Mouse (Mus musculus) left cerebral cortex, adult 8-10 months (tissue): ENCODE results near the gene Mbl1. TPM values are rescaled to one million over a fixed set of nuclear protein-coding genes. Genes with fewer than 3 reads are reported as not detected.

ENCODE experiments used
- DNase-seq, 2 experiments: peaks; one replicate each; pipeline ENCODE4 v3.0.0; 2022; ENCODE audit warnings: low spot score in 2 of 2
- total RNA-seq, 4 experiments: library from RNA; stranded (reverse); gene quantifications; 2 replicates each; pipeline ENCODE4 v1.2.4; 2022

The Mbl1 gene
- total RNA-seq, 4 experiments from 2014 or later = not detected

- DNase-seq = no peak
Observed at GRCm38 (mm10) chr14:41189496-41189895, 38.2 kb downstream of the Mbl1 start.

GRCm38 (mm10) chr14:41198037-41198730 lies 46.9 kb downstream of the Mbl1 start:
- DNase-seq = no peak

Other genes starting within 250 kb of the Mbl1 start
- 10 to 100 TPM; 37.0 to 49.9 (median 44.1) TPM for gene Tspan14, start 184.7 kb upstream of the Mbl1 start, total RNA-seq
- 100 to 1,000 TPM; 121 to 133 (median 125) TPM for gene Fam213a, start 137.7 kb upstream of the Mbl1 start, total RNA-seq
- gene Dydc2, start 82.2 kb upstream of the Mbl1 start, total RNA-seq = 1 to 10 TPM in 2 of 4 experiments, under 1 TPM in 2; 0.78 to 1.3 (median 0.98) TPM
- gene Dydc1, start 78.5 kb upstream of the Mbl1 start, total RNA-seq = not detected
- not detected for gene Mat1a, start 46.4 kb upstream of the Mbl1 start, total RNA-seq
- gene Sftpa1, start 19.7 kb upstream of the Mbl1 start, total RNA-seq = not detected
- not detected for gene Sftpd, start 33.7 kb downstream of the Mbl1 start, total RNA-seq
- gene Gm2832, start 127.3 kb downstream of the Mbl1 start, total RNA-seq = under 1 TPM in 2 of 4 experiments, not detected in 2; 0.59 to 0.63 TPM
- 1 to 10 TPM in 1 of 4 experiments, not detected in 3; 1.3 TPM for gene Gm5798, start 197.2 kb downstream of the Mbl1 start, total RNA-seq
- not detected for gene Gm7945, start 234.9 kb downstream of the Mbl1 start, total RNA-seq